Mouse (Mus musculus): ENCODE results near the gene Abcc6. TPM values are rescaled to one million over a fixed set of nuclear protein-coding genes. Genes with fewer than 3 reads are reported as not detected.
"Not testable (repeated sequence)": the region's sequence is repeated elsewhere in the genome, so short reads cannot be mapped to it uniquely, and the experiment has no call there.

Abcc6 gene
- polyA plus RNA-seq, 1 experiment from 2014 or later, result 0.11 TPM

DNA sequence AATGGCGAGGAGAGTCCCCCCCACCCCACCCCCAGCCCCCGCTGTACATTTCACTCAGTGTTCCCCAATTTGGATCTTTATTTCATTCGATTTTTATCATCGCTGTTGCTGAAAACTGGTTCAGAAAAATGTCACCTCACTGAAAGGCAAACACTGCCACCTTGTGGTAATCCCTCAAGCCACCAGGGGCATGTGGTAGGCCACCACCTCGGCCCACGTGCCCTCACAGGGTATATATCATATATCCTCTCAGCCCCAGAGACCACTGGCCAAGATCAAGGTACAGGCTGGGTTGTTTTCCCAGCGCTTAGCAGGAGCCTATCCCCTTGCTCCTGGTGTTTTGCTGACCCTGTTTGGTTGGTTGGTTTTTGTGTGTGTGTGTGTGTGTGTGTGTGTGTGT lies 95.0 kb downstream of the Abcc6 start:
- no peak overlapping the region for H3K27ac ChIP-seq (ENCODE audit: low read length)
- H3K9ac ChIP-seq (ENCODE audit: low read length), result no peak overlapping the region
- H3K4me3 ChIP-seq (ENCODE audit: low read length), result no peak overlapping the region
- H3K27me3 ChIP-seq (ENCODE audit: control insufficient read depth, insufficient read depth, low read length), result no peaks in the 10 kb centered on the region
- H3K9me3 ChIP-seq (replicated peaks; ENCODE audit: control insufficient read depth, low read length), result peaks cover 12% of the 10 kb centered on the region
- no peaks in the 10 kb centered on the region for H3K4me1 ChIP-seq (ENCODE audit: control insufficient read depth, insufficient read depth, low read length)
- 30% methylated on average over 7 of the region's 7 CpGs for WGBS
- H3K4me2 ChIP-seq (ENCODE audit: low read depth, low read length), result no peak overlapping the region
- ATAC-seq (replicated peaks; ENCODE audit: extremely low read depth, insufficient read depth, low FRiP score), result no peak
- no peaks in the 10 kb centered on the region; the same call in 1 of the 2 replicates for H3K36me3 ChIP-seq (ENCODE audit: control insufficient read depth, insufficient read depth)

- WGBS, result 87% methylated on average over 12 of the region's 12 CpGs
- not testable (repeated sequence) for ATAC-seq (replicated peaks; ENCODE audit: extremely low read depth, insufficient read depth, low FRiP score); H3K36me3 ChIP-seq (ENCODE audit: control insufficient read depth, insufficient read depth); H3K4me3 ChIP-seq (ENCODE audit: low read length); H3K4me2 ChIP-seq (ENCODE audit: low read depth, low read length); H3K27ac ChIP-seq (ENCODE audit: low read length); H3K4me1 ChIP-seq (ENCODE audit: control insufficient read depth, insufficient read depth, low read length); H3K27me3 ChIP-seq (ENCODE audit: control insufficient read depth, insufficient read depth, low read length); H3K9ac ChIP-seq (ENCODE audit: low read length)
- H3K9me3 ChIP-seq (replicated peaks; ENCODE audit: control insufficient read depth, low read length), result peaks cover 12% of the 10 kb centered on the region
Observed at GRCm38 (mm10) chr7:45933766-45934165, 96.3 kb downstream of the Abcc6 start.

- Histone ChIP-seq H3K36me3 (ENCODE audit: control insufficient read depth, insufficient read depth) (no peaks in the 10 kb centered on the region; the same call in 1 of the 2 replicates), H3K27me3 (ENCODE audit: control insufficient read depth, insufficient read depth, low read length) (peaks cover 9% of the 10 kb centered on the region), H3K4me1 (ENCODE audit: control insufficient read depth, insufficient read depth, low read length) (no peaks in the 10 kb centered on the region), H3K9ac (ENCODE audit: low read length) (no peak overlapping the region), H3K9me3 (replicated peaks; ENCODE audit: control insufficient read depth, low read length) (peaks cover 18% of the 10 kb centered on the region), H3K27ac (ENCODE audit: low read length) (no peak overlapping the region), H3K4me3 (ENCODE audit: low read length) (no peak overlapping the region), H3K4me2 (ENCODE audit: low read depth, low read length) (no peak overlapping the region)
- ATAC-seq (replicated peaks; ENCODE audit: extremely low read depth, insufficient read depth, low FRiP score), result no peak
- WGBS, result 81% methylated on average over 1 of the region's 1 CpGs
Observed at GRCm38 (mm10) chr7:45929688-45930087, 100.4 kb downstream of the Abcc6 start.

- Histone ChIP-seq H3K36me3 (ENCODE audit: control insufficient read depth, insufficient read depth) (no peaks in the 10 kb centered on the region; the same call in 1 of the 2 replicates), H3K9ac (ENCODE audit: low read length) (no peak overlapping the region), H3K4me2 (ENCODE audit: low read depth, low read length) (no peak overlapping the region), H3K4me3 (ENCODE audit: low read length) (no peak overlapping the region), H3K27me3 (ENCODE audit: control insufficient read depth, insufficient read depth, low read length) (peaks cover 9% of the 10 kb centered on the region), H3K27ac (ENCODE audit: low read length) (no peak overlapping the region), H3K9me3 (replicated peaks; ENCODE audit: control insufficient read depth, low read length) (peaks cover 18% of the 10 kb centered on the region), H3K4me1 (ENCODE audit: control insufficient read depth, insufficient read depth, low read length) (no peaks in the 10 kb centered on the region)
- 24% methylated on average over 20 of the region's 23 CpGs for WGBS
- ATAC-seq (replicated peaks; ENCODE audit: extremely low read depth, insufficient read depth, low FRiP score), result no peak
Observed at GRCm38 (mm10) chr7:45928626-45929295, 101.3 kb downstream of the Abcc6 start.

DNA sequence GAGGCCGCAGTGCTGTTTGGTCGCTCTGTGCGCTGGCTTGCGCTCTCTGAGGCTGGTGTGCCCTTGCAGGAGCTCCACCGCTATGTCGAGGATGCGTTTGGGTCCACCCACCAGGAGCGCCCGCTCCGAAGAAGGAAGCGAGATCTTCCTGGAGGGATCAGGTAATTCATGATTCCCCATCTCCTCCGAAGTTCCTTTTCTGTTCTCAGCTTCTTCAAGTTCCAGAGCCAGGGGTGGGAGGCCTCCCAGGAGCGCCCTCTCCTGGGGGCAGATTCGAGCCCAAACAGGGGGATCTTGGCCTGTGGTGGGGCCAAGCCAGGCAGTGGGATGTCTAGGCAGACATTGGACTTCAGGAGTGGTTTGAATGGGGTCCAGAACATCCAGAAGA lies 105.7 kb downstream of the Abcc6 start:
- WGBS, result 18% methylated on average over 14 of the region's 14 CpGs
- peaks cover 8% of the 10 kb centered on the region for H3K4me1 ChIP-seq (ENCODE audit: control insufficient read depth, insufficient read depth, low read length)
- H3K9ac ChIP-seq (ENCODE audit: low read length), result peak overlapping the region; percentile 67
- H3K27ac ChIP-seq (ENCODE audit: low read length), result peak overlapping the region; percentile 95
- peak overlapping the region; percentile 63 for H3K4me3 ChIP-seq (ENCODE audit: low read length)
- peaks cover 9% of the 10 kb centered on the region for H3K27me3 ChIP-seq (ENCODE audit: control insufficient read depth, insufficient read depth, low read length)
- peak overlapping the region; percentile 83 for H3K4me2 ChIP-seq (ENCODE audit: low read depth, low read length)
- peaks cover 6% of the 10 kb centered on the region; the same call in 1 of the 2 replicates for H3K9me3 ChIP-seq (replicated peaks; ENCODE audit: control insufficient read depth, low read length)
- H3K36me3 ChIP-seq (ENCODE audit: control insufficient read depth, insufficient read depth), result no peaks in the 10 kb centered on the region
- no peak for ATAC-seq (replicated peaks; ENCODE audit: extremely low read depth, insufficient read depth, low FRiP score)

- peak within 1 kb of the TSS; percentile 95 for H3K27ac ChIP-seq (ENCODE audit: low read length)
- ATAC-seq (replicated peaks; ENCODE audit: extremely low read depth, insufficient read depth, low FRiP score), result peak; percentile 65
- no peaks in the 10 kb centered on the region for H3K36me3 ChIP-seq (ENCODE audit: control insufficient read depth, insufficient read depth)
- H3K27me3 ChIP-seq (ENCODE audit: control insufficient read depth, insufficient read depth, low read length), result peaks cover 6% of the 10 kb centered on the region
- peak within 1 kb of the TSS; percentile 83 for H3K4me2 ChIP-seq (ENCODE audit: low read depth, low read length)
- H3K9me3 ChIP-seq (replicated peaks; ENCODE audit: control insufficient read depth, low read length), result peaks cover 6% of the 10 kb centered on the region; the same call in 1 of the 2 replicates
- 6% methylated on average over 24 of the region's 24 CpGs for WGBS
- H3K9ac ChIP-seq (ENCODE audit: low read length), result peak within 1 kb of the TSS; percentile 70
- H3K4me1 ChIP-seq (ENCODE audit: control insufficient read depth, insufficient read depth, low read length), result peaks cover 8% of the 10 kb centered on the region
- peak within 1 kb of the TSS; percentile 63 for H3K4me3 ChIP-seq (ENCODE audit: low read length)
Observed at GRCm38 (mm10) chr7:45923762-45924428, 106.2 kb downstream of the Abcc6 start, which contains the start of gene Ccdc114. Gene Ccdc114 (plus strand): TSS chr7:45924072.

- 1% methylated on average over 37 of the region's 37 CpGs for WGBS
- peak; percentile 85 for ATAC-seq (replicated peaks; ENCODE audit: extremely low read depth, insufficient read depth, low FRiP score)
- Histone ChIP-seq H3K27me3 (ENCODE audit: control insufficient read depth, insufficient read depth, low read length) (peaks cover 4% of the 10 kb centered on the region), H3K4me1 (ENCODE audit: control insufficient read depth, insufficient read depth, low read length) (peaks cover 8% of the 10 kb centered on the region), H3K36me3 (ENCODE audit: control insufficient read depth, insufficient read depth) (no peaks in the 10 kb centered on the region), H3K9ac (ENCODE audit: low read length) (peak overlapping the region; percentile 70), H3K4me2 (ENCODE audit: low read depth, low read length) (peak overlapping the region; percentile 83), H3K4me3 (ENCODE audit: low read length) (peak overlapping the region; percentile 63), H3K9me3 (replicated peaks; ENCODE audit: control insufficient read depth, low read length) (peaks cover 6% of the 10 kb centered on the region; the same call in 1 of the 2 replicates), H3K27ac (ENCODE audit: low read length) (peak overlapping the region; percentile 95)
Observed at GRCm38 (mm10) chr7:45922928-45923761, 107.0 kb downstream of the Abcc6 start.

DNA sequence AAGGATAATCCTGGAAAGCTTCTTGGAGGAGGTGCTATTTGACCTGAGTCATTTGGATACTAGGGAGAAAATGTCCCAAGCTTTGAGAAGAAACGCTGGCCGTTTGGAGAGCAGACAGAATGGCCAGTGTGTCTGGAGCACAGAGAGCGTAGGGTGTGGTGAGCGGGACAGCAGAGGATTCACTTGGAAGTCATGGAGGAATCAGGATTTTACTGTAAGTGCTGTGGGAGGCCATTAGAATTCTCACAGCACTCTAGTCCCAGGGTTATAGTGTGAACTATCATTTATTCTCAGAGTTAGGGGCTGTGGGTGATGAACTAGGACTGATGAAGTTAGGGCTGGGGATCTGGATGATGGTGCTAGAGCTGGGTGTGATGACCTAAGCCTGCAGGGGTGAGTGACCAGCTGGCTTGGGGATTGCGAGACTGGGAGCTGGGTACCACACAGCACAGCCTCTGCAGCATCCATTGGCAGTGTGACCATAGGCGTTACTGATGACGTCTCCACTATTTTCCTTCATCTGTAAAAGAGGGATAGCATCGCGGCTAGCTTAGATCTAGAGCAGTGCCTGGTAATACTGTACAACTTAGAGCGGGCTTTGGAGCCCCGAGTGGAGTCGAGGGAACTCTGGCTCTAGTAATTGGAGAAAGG lies 108.0 kb downstream of the Abcc6 start:
- Histone ChIP-seq H3K9ac (ENCODE audit: low read length) (peak overlapping the region; percentile 70), H3K4me2 (ENCODE audit: low read depth, low read length) (peak overlapping the region; percentile 83)

More for the DNA sequence above, 108.0 kb downstream of the Abcc6 start:
- WGBS, result 78% methylated on average over 12 of the region's 12 CpGs
- Histone ChIP-seq H3K27me3 (ENCODE audit: control insufficient read depth, insufficient read depth, low read length) (no peaks in the 10 kb centered on the region), H3K36me3 (ENCODE audit: control insufficient read depth, insufficient read depth) (no peaks in the 10 kb centered on the region), H3K4me3 (ENCODE audit: low read length) (no peak overlapping the region; the same call in 1 of the 2 replicates), H3K9me3 (replicated peaks; ENCODE audit: control insufficient read depth, low read length) (peaks cover 4% of the 10 kb centered on the region; the same call in 1 of the 2 replicates), H3K4me1 (ENCODE audit: control insufficient read depth, insufficient read depth, low read length) (peaks cover 17% of the 10 kb centered on the region), H3K27ac (ENCODE audit: low read length) (peak overlapping the region; percentile 95)
- no peak for ATAC-seq (replicated peaks; ENCODE audit: extremely low read depth, insufficient read depth, low FRiP score)
